Mouse (Mus musculus) stomach, postnatal 0 days (tissue): Measurements from ENCODE around the gene Ctc1.

Experiments
- CTCF ChIP-seq: IDR thresholded peaks from 2 replicates; pipeline ENCODE4 v1.5.1; 2016; ENCODE audit warnings: antibody characterized with exemption, low read depth, mild to moderate bottlenecking, moderate library complexity
- EP300 ChIP-seq: optimal IDR thresholded peaks from 2 replicates; pipeline ENCODE3; 2016; ENCODE audit warnings: antibody characterized with exemption

DNA sequence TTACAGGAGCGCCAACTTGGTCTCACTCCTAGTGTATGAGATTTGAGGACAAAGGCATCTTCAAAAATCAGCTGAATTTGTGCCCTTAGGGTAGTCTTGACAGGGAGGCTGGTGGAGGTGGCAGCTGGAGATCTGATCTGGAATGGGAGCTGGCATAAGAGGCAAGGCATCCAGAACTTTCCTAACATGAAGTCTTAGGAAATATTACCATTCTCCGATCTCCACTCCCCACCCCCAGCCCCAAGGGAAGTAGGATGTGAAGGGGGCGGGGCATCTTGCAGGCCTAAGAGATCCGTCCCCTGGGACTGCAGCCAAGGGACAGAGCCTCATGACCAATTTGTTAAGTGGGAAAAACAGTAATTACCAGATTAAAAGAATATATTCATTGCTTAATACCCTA is 45.5 kb upstream of the Ctc1 start:
- no peak for TF ChIP-seq CTCF
- TF ChIP-seq EP300: no peak
